Mouse (Mus musculus): ENCODE measurements around the gene Ripk3.

Ripk3 gene

GRCm38 (mm10) chr14:55762001-55762821, 26.5 kb downstream of the Ripk3 start:
- peak; percentile 36 for DNase-seq (ENCODE audit: inconsistent ontology term)

DNA sequence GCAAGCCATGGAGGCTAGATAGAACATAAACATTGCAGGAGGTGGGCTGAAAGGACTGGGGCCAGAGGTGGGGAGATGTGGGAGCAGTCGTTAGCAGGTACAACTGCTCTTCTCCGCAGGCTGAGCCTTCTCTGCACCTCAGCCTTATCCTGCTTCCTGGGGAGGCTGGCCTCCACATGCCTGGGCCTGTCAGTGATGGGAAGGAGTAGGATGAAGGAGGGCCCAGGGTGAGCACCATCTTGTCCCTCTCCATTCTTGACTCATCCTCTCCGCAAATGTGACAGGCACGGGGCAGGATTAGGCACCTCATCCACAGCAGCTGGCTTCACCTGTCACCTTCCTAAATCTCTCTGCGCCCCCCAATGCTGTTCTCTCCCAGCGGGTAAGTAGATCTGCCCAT, 27.5 kb downstream of the Ripk3 start, which contains the start of gene Ltb4r2:
TSS of gene Ltb4r2 (plus strand) at position 266 of the 400 bp plus-strand sequence.
- no peak for DNase-seq (ENCODE audit: inconsistent ontology term)

DNA sequence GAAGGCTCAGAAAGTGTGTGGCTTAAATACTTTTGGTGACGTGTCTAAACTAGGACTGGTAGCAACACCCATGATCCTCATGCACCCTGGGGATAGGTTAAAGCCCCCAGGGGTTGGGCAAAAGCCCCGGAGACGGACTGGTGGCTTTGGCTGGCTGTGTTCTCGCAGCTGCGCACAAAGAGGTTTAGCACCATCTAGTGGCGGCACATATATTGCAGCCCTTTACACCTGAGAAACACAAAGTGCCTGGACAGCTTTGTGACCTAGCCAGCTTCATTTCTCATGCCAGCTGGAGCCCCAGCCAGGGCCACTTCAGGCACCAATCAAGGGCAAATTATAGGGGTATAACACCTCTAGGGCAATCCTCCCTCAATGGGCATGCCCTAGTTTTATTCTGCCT, 28.5 kb downstream of the Ripk3 start:
- peak; percentile 67 for DNase-seq (ENCODE audit: inconsistent ontology term)

DNA sequence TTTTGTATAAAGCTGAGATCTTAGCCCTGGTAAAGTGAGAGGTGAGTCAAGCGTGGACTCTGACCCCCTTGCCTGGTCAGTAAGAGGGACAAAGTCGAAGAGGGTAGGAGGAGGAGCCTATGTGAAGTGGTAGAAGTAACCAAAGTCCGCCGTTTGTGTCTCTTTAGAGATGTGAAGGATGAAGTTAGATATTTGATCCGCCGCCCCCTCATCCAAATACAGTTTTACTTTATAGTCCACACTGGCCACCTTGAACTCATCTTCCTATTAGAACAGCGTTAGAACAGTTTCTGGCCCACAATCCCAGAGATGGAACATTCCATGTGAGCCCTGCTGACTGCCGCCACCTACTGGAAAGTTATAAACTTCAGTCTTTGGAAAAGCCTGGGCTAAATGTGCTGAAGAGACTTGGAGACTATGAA, 30.3 kb downstream of the Ripk3 start, which contains the start of gene Cideb:
TSS of gene Cideb (minus strand) at position 96 of the 422 bp plus-strand sequence.
- peak; percentile 54 for DNase-seq (ENCODE audit: inconsistent ontology term)

DNA sequence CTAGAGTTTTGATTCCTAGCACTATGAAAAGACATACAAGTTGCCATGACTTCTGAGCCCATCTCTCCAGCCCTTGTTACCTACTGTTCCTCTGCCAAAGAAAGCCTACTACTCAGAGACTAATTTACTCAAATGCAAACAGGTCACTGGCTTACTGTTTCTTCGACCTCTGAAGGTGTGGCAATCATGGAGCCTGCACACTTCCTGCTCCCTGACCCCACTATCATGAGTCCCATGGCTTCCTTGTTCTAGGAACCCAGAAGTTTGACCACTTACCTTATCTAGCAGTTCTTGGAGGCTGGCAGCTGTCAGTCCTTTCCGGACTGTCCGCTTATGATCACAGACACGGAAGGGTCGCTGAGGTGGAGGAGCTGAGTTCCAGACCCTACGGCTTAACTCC, 31.1 kb downstream of the Ripk3 start:
- DNase-seq (ENCODE audit: inconsistent ontology term) = no peak

DNA sequence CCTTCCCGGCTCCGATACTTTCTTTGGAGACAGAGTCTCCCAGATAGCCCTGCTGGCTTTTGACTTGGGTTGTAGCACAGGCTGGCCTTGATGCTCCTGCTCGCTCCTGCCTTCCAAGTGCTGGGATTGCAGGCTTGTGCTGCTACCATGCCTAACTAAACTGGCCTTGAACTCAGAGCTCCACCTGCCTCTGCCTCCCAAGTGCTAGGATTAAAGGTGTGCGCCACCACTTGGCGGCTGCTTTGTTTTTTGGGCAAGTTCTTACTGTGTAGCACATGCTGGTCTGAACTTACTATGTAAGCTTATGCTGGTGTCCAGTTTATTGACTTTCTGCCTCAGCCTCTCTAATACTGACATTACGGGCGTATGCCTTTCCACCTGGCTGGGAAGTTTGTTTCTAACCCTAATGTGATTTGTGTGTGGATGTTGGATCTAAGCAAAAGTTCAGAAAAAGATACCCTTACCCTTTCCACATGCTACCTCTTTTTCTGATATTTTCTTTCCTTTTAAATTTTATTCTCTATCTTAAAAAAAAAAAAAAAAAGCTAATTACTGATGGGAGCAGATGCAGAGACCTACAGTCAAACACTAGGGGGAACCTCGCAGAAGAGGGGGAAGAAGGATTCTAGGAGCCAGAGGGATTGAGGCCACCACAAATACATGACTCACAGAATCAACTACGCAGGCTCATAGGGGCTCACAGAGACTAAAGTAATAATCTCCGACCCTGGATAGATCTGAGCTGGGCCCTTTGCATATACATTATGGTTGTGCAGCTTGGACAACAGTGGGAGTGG, 41.4 kb downstream of the Ripk3 start:
- no peak for DNase-seq (ENCODE audit: inconsistent ontology term)

DNA sequence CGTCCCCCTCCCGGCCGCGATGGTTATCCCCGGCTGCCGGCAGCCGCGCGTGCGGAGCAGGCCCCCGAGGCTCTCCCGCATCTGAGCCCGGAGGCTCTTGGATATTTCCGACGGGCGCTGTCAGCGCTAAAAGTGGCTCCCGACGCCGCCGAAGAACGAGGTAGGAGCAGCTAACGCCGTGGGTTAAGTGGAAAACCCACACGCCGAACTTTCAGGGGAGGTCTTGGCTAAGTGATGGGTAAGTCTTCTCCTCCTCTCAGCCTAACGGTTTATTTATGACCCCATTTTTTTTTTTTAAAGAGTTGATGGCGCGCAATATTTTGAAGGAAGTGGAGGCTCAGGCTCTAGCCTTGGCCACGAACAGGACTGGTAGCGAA, 42.8 kb downstream of the Ripk3 start:
- DNase-seq (ENCODE audit: inconsistent ontology term) = no peak

- peak; percentile 91 for DNase-seq (ENCODE audit: inconsistent ontology term)
Measured at GRCm38 (mm10) chr14:55745180-55745860, 43.3 kb downstream of the Ripk3 start, which contains the start of the genes Dhrs1 and Nop9. Gene Dhrs1, minus strand, starts transcription at chr14:55745690. Gene Nop9, plus strand, starts transcription at chr14:55745693.

DNA sequence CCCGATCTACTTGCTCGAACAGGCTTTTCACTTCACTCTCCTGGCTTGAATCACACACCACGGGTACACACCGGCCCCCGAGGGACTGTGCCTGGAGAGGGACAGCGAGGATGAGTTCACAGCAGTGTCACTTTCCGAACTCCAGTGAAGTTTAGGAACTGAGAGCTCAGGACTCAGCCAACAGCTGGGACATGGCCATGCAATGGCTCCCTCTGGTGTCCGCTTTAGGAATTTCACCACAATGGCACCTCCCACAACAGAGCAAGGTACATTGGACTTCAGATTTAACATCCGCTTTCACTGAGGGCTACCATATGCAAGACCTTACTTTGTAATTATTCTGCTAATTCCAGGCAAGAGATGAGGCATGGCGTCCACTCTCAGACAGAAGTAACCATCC, 45.0 kb downstream of the Ripk3 start:
- peak; percentile 70 for DNase-seq (ENCODE audit: inconsistent ontology term)

DNA sequence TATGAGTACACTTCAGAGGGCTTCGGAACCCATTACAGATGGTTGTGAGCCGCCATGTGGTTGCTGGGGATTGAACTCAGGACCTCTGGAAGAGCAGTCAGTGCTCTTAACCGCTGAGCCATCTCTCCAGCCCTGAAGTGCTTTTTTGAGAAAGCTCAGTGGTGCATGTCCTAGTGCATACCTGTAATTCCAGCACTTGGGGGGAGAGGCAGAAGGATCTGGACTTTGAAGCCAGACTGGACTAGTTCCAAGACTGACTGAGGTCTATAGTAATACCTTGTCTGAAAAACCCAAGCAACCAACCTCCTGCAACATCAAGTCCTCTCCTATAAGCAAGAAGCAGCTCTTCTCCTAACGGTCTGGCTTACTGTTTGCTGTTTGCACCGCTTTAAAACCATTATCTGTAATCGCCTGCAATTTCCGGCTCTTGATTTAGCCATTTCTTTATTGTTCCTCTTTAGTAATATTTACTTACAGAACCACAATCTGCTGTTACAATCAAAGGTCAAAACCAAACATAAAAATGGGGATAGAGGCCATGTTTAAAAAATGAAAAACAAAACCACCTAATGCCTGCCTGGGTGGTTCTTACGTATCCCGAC, 51.5 kb downstream of the Ripk3 start:
- no peak for DNase-seq (ENCODE audit: inconsistent ontology term)

DNA sequence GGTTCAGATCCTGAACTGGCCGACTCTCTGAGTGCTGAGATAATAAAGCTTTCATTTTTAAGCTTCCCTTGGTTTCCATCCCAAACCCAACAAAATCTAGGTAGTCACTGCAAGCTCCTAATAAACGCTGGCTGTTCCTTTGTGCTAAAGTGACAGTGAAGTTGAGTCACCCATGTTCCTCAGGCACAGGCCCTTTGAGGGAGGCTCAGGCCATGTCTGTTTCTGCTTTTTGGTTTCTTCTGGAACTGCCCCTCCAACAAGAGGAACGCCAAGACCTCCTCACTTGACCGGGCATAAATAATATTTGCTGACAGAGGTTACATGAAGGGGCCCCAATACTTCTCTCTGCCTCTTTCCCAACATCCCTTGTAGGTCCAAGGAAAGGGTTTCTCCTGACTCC, 52.9 kb downstream of the Ripk3 start:
- no peak for DNase-seq (ENCODE audit: inconsistent ontology term)

DNA sequence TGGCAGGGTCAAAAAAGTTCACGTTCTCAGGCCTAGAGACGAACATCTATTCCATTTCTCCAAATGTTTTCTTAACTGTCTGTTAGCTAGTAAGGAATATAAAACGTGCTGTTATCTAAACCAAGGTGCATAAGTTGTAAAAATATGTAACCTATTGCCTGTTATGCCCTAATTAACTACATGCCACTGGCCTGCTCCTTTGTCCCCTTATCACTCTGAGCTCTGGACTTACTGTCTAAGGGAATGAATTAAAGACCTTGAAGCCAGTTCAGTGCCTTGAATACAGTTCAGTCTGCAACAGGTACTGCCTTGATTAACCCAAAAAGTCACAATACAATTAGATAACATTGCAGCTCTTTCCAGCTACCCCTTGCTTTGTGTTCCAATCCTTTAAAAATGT, 53.3 kb downstream of the Ripk3 start:
- no peak for DNase-seq (ENCODE audit: inconsistent ontology term)

All from Muller cell, postnatal 12 days (primary cell).